Mouse (Mus musculus) MEL (cell line): ENCODE measurements around the gene Pigyl.

Source experiments
- CTCF ChIP-seq, 3 experiments: IDR thresholded peaks in 2 of 3; conservative IDR thresholded peaks in 1 of 3; 2 replicates each; pipeline ENCODE4 v1.5.1; 2011 to 2012; ENCODE audit warnings: low read length in 3 of 3, low read depth in 2 of 3, mild to moderate bottlenecking in 2 of 3, improper control_type of control experiment in 1 of 3, inconsistent platforms in 1 of 3, mixed read lengths in 1 of 3, moderate library complexity in 1 of 3; ENCODE audit not compliant: control insufficient read depth in 1 of 3, insufficient read depth in 1 of 3, poor library complexity in 1 of 3, severe bottlenecking in 1 of 3
- POLR2A ChIP-seq, 2 experiments: IDR thresholded peaks; 2 replicates each; pipeline ENCODE4 v1.6.1; 2011 to 2012; ENCODE audit warnings: low read length in 2 of 2, mild to moderate bottlenecking in 2 of 2, control low read depth in 1 of 2, improper control_type of control experiment in 1 of 2, low read depth in 1 of 2, moderate library complexity in 1 of 2; ENCODE audit not compliant: control insufficient read depth in 1 of 2, insufficient read depth in 1 of 2, poor library complexity in 1 of 2
- RAD21 ChIP-seq: IDR thresholded peaks from 2 replicates; pipeline ENCODE4 v1.6.1; 2011; ENCODE audit warnings: mild to moderate bottlenecking, low read depth, low read length, improper control_type of control experiment

- TF ChIP-seq POLR2A (IDR thresholded peaks at IDR 0.05; ENCODE audit: control insufficient read depth in 1 of 2, insufficient read depth in 1 of 2, low read depth in 1 of 2, low read length in 2 of 2, poor library complexity in 1 of 2) (no peak), RAD21 (no peak), CTCF (IDR thresholded peaks at IDR 0.05 in 2 of 3, conservative IDR thresholded peaks at IDR 0.05 in 1 of 3; ENCODE audit: control insufficient read depth in 1 of 3, insufficient read depth in 1 of 3, low read depth in 2 of 3, low read length in 3 of 3, poor library complexity in 1 of 3, severe bottlenecking in 1 of 3) (no peak)
Measured at GRCm38 (mm10) chr9:22116086-22116485, 40.6 kb upstream of the Pigyl start.
